Mouse (Mus musculus): Measurements from ENCODE around the gene Bricd5. TPM values are rescaled to one million over a fixed set of nuclear protein-coding genes. Genes with fewer than 3 reads are reported as not detected.
A peak's percentile ranks its signal among the peaks of the same experiment; 100 is the strongest.

Bricd5 gene
- polyA plus RNA-seq, 1 experiment from 2014 or later = 1.6 TPM

DNA sequence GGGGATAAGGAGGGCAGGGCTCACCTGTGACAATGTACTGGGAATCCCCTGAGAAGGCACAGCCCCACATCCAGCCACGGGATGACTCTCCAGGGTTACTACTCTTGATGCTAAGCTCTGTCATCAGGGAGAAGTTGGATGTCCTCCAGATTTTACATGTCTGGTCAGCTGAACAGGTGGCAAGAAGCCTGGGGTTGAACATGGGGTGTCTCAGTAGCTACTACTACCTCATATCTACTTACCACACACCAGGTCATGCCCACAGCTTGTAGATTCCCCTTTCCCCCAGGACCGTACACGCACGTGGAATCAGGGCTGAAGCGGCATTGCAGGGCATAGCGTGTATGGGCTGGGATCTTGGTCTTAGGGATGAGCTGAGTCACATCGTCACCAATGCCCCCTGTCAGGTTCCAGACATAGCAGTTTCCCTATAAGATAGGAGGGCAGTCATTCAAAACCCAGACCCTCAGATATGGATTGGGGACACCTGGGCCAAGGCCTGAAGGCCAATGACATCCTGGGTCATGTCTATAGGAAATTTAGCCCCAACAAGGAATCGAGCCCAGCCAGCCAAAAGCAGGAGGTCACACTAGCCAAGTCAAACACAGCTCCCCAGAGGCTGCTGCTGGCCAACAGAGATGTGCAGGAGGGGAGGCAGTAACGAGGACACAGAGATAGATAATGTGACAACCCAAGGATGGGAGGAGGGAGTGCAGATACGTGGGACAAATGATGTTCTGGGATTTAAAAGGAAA is 2.5 kb downstream of the Bricd5 start:
- TF ChIP-seq CTCF (IDR thresholded peaks at IDR 0.05; ENCODE audit: low read depth) = no peak
- Histone ChIP-seq H3K4me1 (replicated peaks; ENCODE audit: insufficient read depth, low read length) (peaks cover 27% of the 10 kb centered on the region), H3K9ac (ENCODE audit: low read depth, low read length) (no peak overlapping the region), H3K36me3 (ENCODE audit: insufficient read depth, low read length) (peaks cover 29% of the 10 kb centered on the region), H3K9me3 (replicated peaks; ENCODE audit: low read length) (no peaks in the 10 kb centered on the region), H3K27ac (no peak overlapping the region), H3K4me3 (replicated peaks; ENCODE audit: low read depth, low read length) (no peak overlapping the region), H3K4me2 (ENCODE audit: low read length) (no peak overlapping the region), H3K27me3 (ENCODE audit: insufficient read depth, low read length) (no peaks in the 10 kb centered on the region)
- DNase-seq (ENCODE audit: low spot score) (no peak), ATAC-seq (replicated peaks; ENCODE audit: low FRiP score, low read depth) (no peak)
- 90% methylated on average over 10 of the region's 10 CpGs for WGBS

DNA sequence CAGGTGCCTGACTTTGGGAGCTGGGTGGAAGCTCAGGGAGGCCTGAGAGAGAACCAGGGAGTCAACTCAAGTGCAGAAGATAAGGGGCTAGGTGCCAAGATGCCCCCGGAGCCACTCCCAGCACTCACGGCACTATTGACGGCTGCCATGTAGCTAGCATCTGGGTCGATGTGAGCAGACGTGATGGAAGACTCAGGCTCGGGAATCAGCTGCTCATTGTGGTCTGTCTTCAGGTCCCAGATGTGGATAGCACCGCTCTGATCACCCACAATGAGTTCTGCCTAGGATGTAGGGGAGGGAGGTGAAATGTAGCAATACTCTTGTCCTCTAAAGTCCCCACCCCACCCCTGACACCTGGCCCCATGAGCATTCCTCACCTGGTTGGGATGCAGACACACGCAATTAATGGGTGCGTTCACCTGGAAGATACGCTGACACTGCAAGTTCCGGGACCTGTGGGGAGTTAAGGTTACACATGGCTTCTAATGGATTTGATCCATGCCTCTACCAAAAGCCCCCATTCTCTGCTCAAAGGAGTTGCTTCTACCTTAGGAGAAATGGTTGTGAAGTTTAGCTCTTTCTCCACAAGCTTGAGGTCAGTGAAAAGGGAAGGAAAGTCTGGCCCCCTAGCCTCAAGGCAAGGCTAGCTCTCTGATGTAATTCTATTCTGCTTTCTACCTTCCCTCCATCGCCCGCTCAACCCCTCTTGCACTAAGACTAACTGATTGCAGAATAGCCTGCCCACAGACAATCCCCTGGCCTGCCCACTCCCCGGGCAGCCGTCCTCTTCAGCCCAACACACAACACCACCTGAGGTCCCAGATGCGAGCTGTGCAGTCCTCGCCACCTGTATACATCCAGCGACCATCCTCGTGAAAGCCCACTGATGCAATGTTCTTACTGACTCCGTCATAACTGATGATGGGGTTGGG is 3.6 kb downstream of the Bricd5 start:
- Histone ChIP-seq H3K4me3 (replicated peaks; ENCODE audit: low read depth, low read length) (no peak overlapping the region), H3K4me2 (ENCODE audit: low read length) (no peak overlapping the region)

DNA sequence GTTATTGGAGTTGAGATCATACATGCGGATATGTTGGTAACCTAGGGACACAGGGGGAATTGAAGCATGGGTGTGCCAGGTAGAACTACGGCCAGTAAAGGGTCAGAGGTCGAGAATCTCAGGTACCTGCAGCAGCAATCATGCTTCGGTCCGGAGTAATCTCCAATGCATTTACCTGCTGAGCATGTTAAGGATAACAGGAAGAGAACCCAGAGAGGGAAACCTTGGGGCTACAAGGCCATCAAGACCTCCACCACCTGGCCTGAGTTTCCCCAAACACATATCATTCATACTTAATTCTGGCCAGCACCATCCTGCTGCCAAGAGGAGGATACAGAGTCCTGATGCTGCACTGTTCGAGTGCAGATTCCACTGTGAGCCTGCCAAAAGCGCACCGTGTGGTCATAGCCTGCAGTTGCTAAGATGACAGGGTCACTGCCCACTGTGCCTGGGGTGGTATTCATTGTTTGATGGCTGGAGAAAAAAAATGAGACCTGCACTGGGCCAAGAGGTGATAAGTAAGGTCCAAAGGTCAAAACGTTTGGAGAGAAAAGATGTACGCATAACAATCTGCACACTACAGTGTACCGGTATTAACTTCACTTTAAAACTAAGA is 4.4 kb downstream of the Bricd5 start:
- ATAC-seq (replicated peaks; ENCODE audit: low FRiP score, low read depth) = no peak
- Histone ChIP-seq H3K9me3 (replicated peaks; ENCODE audit: low read length) (no peaks in the 10 kb centered on the region), H3K36me3 (ENCODE audit: insufficient read depth, low read length) (peaks cover 29% of the 10 kb centered on the region), H3K4me3 (replicated peaks; ENCODE audit: low read depth, low read length) (peak overlapping the region; percentile 63), H3K27me3 (ENCODE audit: insufficient read depth, low read length) (no peaks in the 10 kb centered on the region), H3K27ac (no peak overlapping the region), H3K9ac (ENCODE audit: low read depth, low read length) (peak overlapping the region; percentile 69; the same call in 1 of the 2 replicates), H3K4me2 (ENCODE audit: low read length) (peak overlapping the region; percentile 73), H3K4me1 (replicated peaks; ENCODE audit: insufficient read depth, low read length) (peaks cover 9% of the 10 kb centered on the region)
- 44% methylated on average over 11 of the region's 11 CpGs for WGBS
- DNase-seq (ENCODE audit: low spot score) = no peak
- no peak for TF ChIP-seq CTCF (IDR thresholded peaks at IDR 0.05; ENCODE audit: low read depth)

More for the DNA sequence above, 3.6 kb downstream of the Bricd5 start:
- Histone ChIP-seq H3K27me3 (ENCODE audit: insufficient read depth, low read length) (no peaks in the 10 kb centered on the region), H3K4me1 (replicated peaks; ENCODE audit: insufficient read depth, low read length) (peaks cover 17% of the 10 kb centered on the region), H3K9me3 (replicated peaks; ENCODE audit: low read length) (no peaks in the 10 kb centered on the region), H3K9ac (ENCODE audit: low read depth, low read length) (peak overlapping the region; percentile 69; the same call in 1 of the 2 replicates), H3K27ac (no peak overlapping the region), H3K36me3 (ENCODE audit: insufficient read depth, low read length) (peaks cover 29% of the 10 kb centered on the region)
- TF ChIP-seq CTCF (IDR thresholded peaks at IDR 0.05; ENCODE audit: low read depth) = no peak
- no peak for DNase-seq (ENCODE audit: low spot score)
- 90% methylated on average over 20 of the region's 20 CpGs for WGBS
- no peak for ATAC-seq (replicated peaks; ENCODE audit: low FRiP score, low read depth)

DNA sequence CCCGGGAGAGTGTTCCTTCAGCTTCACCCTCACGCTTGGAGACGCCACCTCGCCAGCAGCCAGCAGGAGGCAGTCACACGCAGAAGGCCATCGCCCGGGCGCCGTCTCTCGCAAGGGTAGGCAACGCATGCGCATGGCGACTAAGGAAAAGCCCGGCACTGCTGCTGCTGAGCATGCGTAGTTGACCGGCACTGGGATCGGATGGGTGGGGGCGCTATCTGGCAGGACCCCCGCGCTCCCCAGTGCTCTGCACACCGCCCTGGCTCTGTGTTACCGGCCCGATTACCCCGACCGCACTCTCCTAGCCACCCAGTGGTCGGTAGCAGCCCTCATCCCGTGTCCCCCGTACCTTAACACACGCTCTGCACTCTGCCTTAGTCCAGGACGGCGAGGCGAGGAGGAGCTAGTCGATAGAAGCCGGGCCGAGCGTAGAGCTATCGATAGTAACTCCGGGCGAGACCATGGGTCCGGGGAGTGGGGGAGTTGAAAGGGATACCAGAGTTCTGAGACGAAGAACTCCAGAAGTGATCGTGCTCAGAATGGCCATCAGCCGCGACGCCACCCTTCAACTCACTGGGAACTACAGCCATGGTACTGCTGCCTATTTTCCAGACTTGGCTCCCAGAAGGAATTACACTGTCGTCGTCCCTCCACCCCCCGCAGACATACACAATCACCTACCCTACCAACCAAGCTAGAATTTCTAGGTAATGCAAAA is 5.1 kb downstream of the Bricd5 start, which contains the start of gene Mlst8:
Mlst8 (minus strand) TSS at position 416 of the 718 bp plus-strand sequence.
- no peaks in the 10 kb centered on the region for H3K27me3 ChIP-seq (ENCODE audit: insufficient read depth, low read length)
- peak within 1 kb of the TSS; percentile 63 for H3K4me3 ChIP-seq (replicated peaks; ENCODE audit: low read depth, low read length)
- peak within 1 kb of the TSS; percentile 83 for H3K27ac ChIP-seq
- no peaks in the 10 kb centered on the region for H3K9me3 ChIP-seq (replicated peaks; ENCODE audit: low read length)
- H3K4me1 ChIP-seq (replicated peaks; ENCODE audit: insufficient read depth, low read length) = peaks cover 7% of the 10 kb centered on the region
- peak within 1 kb of the TSS; percentile 69 for H3K9ac ChIP-seq (ENCODE audit: low read depth, low read length)
- DNase-seq (ENCODE audit: low spot score) = peak; percentile 98
- peak within 1 kb of the TSS; percentile 73 for H3K4me2 ChIP-seq (ENCODE audit: low read length)
- peak; percentile 89 for ATAC-seq (replicated peaks; ENCODE audit: low FRiP score, low read depth)
- under 1% methylated on average over 48 of the region's 48 CpGs for WGBS
- TF ChIP-seq CTCF (IDR thresholded peaks at IDR 0.05; ENCODE audit: low read depth) = peak; percentile 91
- H3K36me3 ChIP-seq (ENCODE audit: insufficient read depth, low read length) = peaks cover 29% of the 10 kb centered on the region

DNA sequence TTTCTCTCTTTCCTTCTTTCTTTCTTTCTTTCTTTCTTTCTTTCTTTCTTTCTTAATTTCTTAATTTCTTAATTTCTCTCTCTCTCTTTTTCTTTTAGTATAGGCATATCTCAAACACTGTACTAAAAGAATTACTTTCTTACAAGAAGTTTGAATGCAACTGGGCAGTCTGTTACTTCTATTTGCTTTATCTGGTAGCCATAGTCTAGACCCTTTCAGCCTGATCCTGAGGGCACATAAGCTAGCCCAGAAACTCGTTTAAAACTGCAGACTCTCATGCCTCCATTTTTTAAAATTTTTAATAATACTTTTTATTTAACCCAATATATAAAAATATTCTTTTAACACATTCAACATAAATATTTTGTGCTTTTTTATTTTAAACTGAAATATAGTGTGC is 5.7 kb downstream of the Bricd5 start:
- Histone ChIP-seq H3K4me2 (ENCODE audit: low read length) (peak overlapping the region; percentile 53; the same call in 1 of the 2 replicates), H3K4me3 (replicated peaks; ENCODE audit: low read depth, low read length) (peak overlapping the region; percentile 63; the same call in 1 of the 2 replicates), H3K4me1 (replicated peaks; ENCODE audit: insufficient read depth, low read length) (peaks cover 7% of the 10 kb centered on the region), H3K36me3 (ENCODE audit: insufficient read depth, low read length) (peaks cover 26% of the 10 kb centered on the region), H3K27ac (no peak overlapping the region), H3K27me3 (ENCODE audit: insufficient read depth, low read length) (no peaks in the 10 kb centered on the region), H3K9ac (ENCODE audit: low read depth, low read length) (no peak overlapping the region), H3K9me3 (replicated peaks; ENCODE audit: low read length) (no peaks in the 10 kb centered on the region)
- ATAC-seq (replicated peaks; ENCODE audit: low FRiP score, low read depth) = no peak
- no peak for TF ChIP-seq CTCF (IDR thresholded peaks at IDR 0.05; ENCODE audit: low read depth)
- 15% methylated on average over 1 of the region's 1 CpGs for WGBS
- no peak for DNase-seq (ENCODE audit: low spot score)
